Mouse (Mus musculus) urinary bladder, adult 2 months (tissue): ENCODE data around the gene Mcemp1. TPM values are rescaled to one million over a fixed set of nuclear protein-coding genes. Genes with fewer than 3 reads are reported as not detected.

Source experiments
- DNase-seq: peaks from one replicate; pipeline ENCODE4 v3.0.0; 2022; ENCODE audit warnings: low spot score
- polyA plus RNA-seq: library from polyadenylated mRNA; depleted of rRNA; stranded (reverse); fragments of >200 nt; gene quantifications from 2 replicates; pipeline ENCODE4 v1.2.3, GENCODE M21; 2012; rRNA removed

The Mcemp1 gene
- polyA plus RNA-seq = 0.39 and 0.43 TPM in 2 replicates

DNA sequence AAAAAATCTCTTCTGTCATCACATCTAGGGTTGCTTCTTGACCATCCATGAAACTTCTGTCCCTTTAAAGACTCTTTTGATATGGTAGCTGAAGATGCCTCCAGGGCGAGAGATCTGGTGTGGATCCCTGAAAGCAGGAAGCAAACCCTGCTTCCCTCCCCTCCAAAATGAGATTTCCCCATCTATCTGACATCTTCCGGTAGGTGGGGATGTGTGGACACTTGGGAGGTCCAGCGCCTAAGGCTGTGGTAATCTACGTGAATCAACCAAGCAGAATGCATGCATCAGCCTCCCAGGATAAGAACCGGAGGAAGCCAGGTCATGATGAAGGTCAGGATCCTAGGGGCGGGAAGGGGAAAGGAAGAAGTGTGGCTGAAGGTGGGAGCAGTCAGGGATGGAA, at the start of gene Mcemp1:
Gene Mcemp1, plus strand, starts transcription at position 248 of the 400 bp plus-strand sequence.
- no peak for DNase-seq

DNA sequence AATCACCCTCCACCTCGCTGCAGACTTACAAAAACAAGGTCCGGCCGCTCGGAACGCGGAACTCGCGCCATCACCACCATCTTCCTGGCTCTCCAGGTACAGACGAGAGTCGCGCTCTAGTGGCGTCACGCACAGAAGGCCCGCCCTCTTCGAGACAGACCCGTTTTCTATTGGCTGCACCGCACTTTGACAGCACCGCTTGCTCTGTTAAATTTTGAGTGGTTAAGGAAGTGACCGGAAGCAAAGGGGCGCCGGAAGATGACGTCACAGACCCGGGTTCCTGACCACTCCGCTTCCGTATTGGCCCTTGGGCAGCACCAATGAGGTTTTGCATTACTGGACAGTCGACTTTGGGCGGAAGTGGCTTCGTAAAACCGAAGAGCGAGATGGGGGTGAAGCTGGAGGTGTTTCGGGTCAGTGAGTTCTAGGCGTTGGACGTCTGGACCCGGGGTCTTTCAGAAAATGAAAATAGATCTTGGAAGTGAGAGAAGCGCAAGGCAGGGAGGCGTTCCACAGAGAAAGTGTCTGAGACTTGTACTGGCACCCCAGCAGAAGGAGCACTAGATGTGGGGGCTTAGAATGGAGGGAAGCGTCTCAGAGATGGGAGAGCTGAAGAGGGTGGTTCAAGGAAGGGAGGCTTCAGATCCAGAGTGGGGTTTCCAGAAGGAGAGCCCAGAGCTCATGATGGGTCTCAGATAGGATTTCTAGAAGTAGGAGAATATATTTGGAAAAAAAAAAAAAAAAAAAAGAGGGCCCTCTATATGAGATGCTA, 44.2 kb upstream of the Mcemp1 start, which contains the start of the genes Xab2 and Pet100:
Gene Xab2, minus strand, starts transcription at position 118 of the 772 bp plus-strand sequence.
Gene Pet100, plus strand, starts transcription at position 350 of the 772 bp plus-strand sequence.
- DNase-seq = peak; percentile 88

DNA sequence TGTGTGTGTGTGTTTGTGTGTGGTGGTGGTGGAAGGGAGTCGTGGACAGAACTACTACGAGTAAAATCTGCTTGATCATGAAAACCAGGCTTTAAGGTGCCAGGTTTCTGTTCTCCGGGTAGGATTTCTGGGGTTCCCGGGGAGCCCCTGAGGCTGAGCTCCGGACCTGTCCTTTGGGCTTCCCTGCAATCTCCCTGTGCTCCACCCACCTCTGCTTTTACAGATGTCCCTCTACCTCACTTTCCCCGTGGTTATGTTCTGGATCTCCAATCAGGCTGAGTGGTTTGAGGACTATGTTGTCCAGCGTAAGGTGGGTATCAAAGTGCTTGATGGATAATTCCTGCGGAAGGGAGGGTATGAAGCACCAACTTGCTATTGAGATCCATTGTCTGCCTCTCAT, 43.4 kb upstream of the Mcemp1 start:
- DNase-seq = no peak

DNA sequence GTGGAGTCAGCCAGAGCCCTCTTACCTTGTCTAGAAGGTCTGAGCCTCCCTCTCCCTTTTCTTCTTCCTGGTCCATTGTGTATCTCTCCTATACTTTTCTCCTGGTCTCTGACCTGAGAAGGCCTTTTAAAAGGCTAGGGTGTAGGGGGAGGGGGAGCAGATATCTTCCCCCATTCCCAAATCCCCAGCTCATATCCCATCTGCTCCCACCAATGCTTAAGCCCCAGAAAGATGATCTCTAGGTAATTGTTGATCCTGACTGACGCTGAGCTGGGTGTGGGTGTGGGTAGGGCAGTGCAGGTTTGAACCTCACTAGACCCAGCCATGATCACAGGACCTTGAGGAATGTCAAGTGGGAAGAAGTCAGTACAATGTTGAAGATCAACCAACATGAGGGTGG, 40.1 kb upstream of the Mcemp1 start, which contains the start of gene Pcp2:
Gene Pcp2, minus strand, starts transcription at position 101 of the 400 bp plus-strand sequence.
- DNase-seq = no peak

DNA sequence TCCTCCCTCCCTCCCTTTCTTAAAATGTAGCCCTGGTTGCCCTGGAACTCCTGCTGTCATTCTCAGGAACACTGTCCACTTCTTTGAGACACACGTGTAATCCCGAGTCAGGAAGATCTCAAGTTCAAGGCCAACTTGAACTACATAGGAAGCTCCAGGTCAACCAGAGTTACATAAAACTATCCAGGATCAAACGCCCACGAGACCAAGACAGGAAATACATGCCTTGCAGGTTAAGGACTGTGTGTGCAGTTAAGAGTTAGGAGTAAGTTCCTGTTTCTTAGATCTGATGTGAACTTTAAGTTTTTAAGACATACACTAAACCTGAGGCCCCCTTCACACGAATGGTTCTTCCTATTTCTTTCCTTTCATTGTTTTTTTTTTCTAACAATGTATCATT, 38.6 kb upstream of the Mcemp1 start:
- no peak for DNase-seq

DNA sequence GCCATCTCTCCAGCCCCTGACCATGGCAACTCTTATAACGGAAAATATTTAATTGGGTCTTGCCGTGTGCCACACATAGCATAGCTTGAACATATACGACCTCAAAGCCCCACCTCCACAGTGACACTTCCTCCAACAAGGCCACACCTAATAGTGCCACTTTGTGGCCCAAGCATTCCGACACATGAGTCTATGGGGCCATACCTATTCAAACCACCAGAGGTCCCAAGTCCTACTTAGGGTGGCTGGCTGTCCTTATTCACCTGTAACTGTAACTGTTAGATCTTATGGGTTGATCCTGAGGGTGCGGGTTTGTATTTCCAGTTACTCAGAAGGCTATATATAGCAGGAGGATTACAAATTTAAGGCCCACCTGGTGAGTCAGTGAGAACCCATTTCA, 37.5 kb upstream of the Mcemp1 start:
- no peak for DNase-seq

DNA sequence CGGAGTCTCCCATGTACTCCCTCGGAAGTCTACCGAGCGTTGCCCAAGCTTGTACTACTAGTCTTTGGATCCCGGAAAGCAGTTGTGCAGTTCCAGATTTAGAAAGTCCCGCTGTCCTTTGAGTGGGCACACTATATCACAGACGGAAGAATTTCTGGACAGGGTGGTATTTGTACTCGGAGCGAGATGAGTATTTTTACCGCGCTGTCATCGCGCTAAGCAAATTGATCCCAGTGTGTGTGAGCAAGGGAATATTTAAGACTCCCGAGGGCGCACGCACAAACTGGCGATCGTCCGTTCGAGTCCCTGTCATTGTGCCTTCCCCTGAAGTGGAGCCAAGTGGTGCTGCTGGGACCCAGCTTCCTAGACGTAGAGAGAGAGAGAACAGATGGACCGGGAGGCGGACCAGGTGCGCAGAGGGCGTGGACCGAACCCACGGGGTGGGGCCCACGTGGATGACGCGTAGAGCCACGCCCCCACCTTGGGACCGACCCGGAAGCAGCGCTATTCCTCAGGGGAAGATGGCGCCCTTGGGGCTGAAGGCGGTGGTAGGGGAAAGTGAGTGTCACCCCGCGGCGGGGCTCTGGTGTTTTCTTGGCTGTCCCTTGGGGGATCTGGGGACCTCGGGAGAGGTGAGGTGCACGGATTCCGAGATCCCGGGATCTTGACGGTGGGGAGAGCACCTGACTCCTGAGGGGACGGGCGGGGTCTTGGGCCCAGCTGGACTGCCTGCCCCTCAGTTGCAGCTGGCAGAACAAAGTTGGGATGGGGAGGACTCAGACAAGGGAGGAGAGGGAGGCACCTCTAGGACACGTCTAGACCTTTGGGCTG, 34.7 kb upstream of the Mcemp1 start, which contains the start of gene Stxbp2:
Gene Stxbp2, plus strand, starts transcription at position 309 of the 831 bp plus-strand sequence.
- DNase-seq = peak; percentile 63

DNA sequence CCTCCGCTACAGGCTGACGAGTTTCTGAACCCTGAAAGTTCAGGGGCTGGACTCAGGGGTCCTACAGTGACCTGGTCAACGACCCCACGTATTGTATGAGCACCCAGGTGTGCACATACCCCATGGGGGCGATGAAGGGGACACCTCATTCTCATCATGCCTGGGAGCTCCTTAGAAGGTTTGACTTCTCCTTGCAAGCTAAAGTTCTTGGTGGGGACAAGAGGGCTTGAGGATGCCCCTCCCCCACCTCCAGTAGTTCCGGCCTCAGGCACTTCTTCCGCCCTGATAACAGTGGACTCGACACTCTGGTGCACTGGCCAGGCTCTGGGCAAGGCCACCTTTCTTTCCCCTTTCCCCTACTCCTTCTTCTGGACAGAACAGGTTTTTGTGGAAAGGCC, 34.1 kb upstream of the Mcemp1 start:
- no peak for DNase-seq

DNA sequence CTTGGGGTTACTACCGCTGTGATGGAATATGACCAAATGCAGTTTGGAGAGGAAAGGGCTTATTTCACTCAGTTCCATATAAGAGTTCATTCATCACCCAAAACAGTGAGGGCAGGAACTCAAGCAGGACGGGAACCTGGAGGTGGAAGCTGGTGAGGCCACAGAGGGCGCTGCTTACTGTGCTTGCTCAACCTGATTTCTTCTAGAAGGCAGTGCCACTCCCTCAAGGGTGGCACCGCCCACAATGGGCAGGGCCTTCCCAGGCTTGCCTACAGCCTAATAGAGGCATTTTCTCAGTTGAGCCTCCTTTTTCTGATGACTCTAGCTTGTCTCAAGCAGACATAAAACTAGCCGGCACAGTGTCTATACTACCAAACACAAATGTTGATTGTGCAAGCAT, 19.8 kb upstream of the Mcemp1 start:
- no peak for DNase-seq

DNA sequence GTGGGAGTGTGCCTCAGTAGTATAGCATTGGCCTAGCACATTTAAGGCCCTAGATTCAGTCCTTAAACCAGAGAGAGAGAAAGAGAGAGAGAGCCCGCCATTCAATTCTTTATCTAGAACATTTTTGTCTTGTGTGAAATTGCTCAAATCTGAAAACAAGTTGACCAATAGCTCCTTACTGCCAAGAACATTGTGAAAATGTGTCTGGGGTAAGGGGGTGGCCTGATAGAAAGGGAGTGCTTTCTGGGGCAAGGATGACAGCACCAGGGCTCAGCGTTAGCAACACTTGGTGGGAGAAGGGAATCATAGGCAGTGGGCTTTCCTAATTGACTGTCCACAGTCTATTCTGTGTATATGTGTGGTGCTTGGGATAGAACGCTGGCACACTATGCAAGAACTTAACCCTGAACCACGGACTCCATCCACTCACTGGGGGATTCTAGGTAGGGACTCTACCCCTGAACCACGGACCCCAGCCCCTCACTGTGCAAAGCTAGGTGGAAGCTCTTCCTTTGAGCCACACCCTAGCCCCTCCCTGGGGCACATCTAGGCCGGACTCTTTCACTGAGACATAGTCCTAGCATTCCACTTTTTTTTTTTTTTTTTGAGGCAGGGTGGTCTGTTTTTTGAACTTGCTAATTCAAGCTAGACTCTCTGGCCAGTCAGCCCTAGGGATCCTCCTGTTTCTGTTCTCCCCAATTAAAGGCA, 18.6 kb upstream of the Mcemp1 start:
- no peak for DNase-seq

DNA sequence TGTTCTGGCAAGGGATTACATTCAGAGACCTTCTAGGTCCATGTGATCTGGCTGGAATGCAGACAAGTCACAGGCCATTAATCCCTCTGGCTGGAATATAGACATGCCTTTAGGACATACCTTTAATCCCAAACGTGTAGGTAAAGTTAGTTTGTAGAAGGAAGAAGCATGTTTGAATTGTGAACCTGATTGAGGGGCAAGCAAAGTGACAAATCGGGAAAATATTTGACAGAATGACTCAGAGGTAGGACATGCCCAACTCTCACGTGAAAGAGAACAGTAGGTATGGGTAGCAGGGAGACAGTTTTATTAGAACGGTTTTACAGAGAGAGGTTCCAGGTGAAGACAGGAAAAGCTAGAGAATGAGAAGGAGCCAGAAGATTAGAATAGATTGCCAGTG, 18.0 kb upstream of the Mcemp1 start:
- no peak for DNase-seq

DNA sequence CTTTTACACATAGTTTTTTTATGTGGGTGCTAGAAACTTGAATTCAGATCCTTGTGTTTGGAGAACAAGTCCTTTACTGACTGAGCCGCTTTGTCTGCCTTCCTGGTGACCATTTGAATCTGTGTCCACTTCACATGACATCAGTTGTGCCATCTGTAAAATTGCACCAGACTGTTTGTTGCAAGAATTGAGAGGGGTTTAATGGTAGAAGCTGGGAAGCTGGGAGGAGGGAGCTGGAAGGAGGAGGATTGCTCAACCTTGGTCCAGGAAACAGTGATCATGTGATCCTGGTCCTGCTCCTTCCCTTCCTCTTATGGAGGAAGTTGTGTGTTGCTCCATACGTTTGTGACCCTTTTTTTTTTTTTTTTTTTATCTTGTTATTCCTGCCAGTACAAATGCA, 17.3 kb upstream of the Mcemp1 start:
- no peak for DNase-seq

DNA sequence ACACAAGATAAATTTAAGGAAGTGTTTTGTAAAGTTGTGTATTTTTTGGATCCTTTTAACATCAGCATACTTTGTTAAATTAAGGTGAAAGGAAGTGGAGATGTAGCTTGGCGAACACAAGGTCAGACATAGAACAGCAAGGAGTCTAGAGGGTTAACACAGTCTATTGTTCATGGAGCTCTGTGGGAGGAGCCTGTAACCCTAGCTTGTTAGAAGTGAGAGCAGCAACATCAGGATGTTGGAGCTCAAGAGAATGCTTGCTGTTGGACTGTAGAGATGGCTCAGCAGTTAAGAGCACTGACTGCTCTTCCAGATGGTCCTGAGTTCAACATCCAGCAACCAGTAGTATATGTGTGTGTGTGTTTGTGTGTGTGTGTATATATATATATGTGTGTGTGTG, 16.6 kb upstream of the Mcemp1 start:
- DNase-seq = no peak

DNA sequence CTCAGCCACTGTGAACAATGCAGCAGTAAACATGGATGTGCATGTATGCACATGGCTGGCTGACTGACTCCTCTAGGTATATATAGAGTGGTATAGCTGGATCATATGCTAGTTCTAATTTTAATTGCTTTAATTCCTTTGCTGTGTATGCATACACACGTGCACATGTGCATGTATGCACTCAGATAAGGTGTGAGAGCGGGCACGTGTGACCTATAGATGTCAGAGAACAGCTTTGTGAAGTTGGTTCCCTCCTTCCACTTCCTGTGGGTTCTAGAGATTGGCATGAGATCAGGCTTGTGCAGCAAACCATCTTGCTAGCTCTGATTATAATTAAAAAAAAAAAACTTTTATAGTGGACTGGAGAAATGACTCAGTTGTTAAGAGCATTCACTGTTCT, 12.7 kb upstream of the Mcemp1 start:
- DNase-seq = no peak

DNA sequence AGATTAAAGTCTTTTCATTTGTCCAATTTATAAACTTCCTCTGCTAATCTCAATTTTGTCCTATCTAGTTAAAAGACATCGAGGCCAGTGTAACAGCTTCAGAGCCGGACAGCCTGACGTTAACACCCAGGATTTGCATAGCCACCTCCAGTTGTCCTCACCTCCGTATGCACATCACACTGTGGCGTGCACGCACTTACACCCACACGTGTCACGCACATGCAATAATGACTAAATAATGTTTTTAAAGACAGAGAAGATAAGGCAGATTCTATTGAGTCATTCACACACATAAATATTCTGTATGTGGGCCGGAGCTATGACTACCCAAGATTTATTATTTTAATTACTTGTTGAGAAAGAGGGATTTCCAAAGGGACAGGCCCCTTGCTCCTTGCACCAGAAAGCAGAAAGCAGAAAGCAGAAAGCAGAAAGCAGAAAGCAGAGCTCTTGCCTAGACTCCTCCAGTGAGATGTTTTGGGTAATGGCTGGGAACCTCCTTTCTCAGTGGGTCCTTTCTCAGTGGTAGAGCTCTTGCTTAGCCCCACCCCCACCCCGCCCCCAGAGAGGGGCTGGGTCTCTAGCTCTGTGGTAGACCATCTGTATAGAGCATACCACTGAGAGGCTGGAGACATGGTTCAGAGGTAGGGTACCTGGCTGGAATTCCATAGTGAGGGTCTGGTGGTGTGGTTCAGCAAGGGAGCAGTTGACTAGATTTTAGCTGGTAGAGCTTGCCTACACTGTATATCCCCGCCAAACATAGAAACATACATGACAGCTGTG, 10.6 kb upstream of the Mcemp1 start:
- DNase-seq = no peak

DNA sequence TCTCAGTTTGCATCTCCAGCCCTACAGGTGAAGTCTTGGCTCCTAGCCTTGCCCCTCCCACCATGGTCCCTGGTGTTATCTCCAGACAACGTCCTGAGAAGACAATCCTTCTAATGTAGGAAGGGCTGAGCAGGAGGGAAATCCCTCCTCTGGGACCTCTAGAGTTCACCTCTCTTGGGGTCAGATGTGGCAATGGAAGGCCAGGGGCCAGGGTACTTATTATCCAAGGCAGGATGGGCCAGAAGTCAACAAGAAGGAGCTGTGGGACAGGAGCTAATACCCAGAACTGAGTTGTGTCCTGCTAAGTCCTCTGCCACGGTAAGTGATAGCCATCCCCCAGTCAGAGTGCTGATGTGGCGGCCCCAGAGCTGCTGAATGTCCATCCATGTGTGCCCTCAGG, 10.0 kb upstream of the Mcemp1 start, which contains the start of gene Retn:
Gene Retn, plus strand, starts transcription at position 245 of the 400 bp plus-strand sequence.
- no peak for DNase-seq

DNA sequence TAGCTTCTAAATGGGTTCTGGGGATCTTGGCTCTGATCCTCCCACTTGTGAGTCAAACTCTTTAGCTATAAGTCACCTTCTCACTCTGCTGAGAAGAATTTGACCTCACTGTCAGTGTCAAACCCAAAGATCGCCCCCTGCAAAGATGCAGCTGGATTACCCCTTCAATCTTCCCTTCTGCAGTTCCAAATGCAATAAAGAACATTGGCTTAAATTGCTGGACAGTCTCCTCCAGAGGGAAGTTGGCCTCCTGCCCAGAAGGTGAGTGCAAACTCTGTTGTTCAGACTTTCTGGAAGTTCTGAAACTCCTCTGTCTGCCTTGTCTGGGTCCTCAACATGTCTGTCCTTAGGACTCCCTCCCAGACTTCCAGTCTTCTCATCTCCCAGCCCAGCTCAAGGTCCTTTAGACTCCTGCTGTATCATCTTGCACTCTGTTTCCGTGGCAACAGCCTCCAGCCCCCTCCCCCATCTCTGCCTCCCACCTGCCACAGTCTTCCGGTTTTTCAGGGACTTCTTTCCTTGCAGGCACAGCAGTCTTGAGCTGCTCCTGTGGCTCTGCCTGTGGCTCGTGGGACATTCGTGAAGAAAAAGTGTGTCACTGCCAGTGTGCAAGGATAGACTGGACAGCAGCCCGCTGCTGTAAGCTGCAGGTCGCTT, 8.7 kb upstream of the Mcemp1 start:
- DNase-seq = no peak

DNA sequence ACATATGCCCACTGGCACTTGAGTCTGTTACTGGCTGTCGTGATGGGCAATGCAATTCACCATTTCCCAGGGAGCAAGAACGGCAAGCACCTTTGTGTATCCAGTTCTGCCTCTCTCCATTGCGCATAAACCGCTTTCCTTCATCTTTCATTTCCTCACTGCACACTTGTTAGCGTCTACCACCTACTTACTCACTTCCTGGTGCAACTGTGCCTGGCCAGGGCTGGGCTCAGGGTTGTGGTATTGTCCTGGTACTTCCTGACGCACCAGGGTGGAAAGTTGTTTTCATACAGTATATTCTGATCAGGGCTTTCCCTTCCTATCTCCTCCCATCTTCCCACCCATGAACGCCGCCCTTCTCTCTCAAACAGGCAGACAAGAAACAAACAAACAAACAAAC, 4.7 kb upstream of the Mcemp1 start:
- no peak for DNase-seq

DNA sequence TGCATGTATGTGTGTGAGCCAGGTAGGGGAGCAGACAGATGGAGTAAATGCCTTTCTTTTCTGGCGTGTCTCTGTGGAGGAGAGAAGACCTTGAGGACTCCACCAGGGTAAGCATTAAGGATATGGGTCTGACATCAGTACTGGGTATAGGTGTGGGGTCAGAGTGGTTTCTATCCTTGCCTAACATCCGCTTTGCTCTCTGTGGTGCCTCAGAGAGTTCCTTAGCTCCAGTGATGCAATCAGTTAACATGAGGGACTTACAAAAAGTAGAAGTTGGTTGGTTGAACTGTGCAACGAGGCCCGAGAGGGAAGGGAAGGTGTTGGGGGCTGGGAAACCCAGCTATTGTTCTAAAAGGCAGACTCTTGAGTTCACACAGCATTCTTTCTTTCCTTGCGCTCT, 1.1 kb upstream of the Mcemp1 start:
- no peak for DNase-seq

DNA sequence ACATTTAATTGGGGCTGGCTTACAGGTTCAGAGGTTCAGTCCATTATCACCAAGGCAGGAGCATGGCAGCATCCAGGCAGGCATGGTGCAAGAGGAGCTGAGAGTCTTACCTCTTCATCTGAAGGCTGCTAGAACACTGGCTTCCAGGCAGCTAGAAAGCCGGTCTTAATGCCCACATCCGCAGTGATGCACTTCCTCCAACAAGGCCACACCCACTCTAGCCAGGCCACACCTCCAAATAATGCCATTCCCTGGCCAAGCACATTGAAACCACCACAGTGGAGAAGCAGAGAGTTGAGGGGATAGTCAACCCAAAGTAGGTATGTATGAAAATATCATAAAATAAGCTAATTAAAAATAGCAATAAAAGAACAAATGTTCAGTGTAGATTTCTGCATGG, 4.8 kb downstream of the Mcemp1 start:
- DNase-seq = no peak
